Mouse (Mus musculus) MEL (cell line): ENCODE data around the gene Tlx1. TPM values are rescaled to one million over a fixed set of nuclear protein-coding genes. Genes with fewer than 3 reads are reported as not detected.

ENCODE experiments used
- DNase-seq: peaks from one replicate; pipeline ENCODE4 v3.0.0; 2011; ENCODE audit warnings: low read depth, low spot score
- H3K27ac ChIP-seq: 2 replicates; pipeline ENCODE4 v1.5.1; 2012; ENCODE audit warnings: low read depth, mild to moderate bottlenecking, control low read depth, low read length, moderate library complexity; ENCODE audit not compliant: control insufficient read depth
- H3K27me3 ChIP-seq, 2 experiments: fragments of 150-350 bp in 1 of 2; sonication (generic) in 1 of 2; 2 replicates each; pipeline ENCODE4 v1.6.1; 2012; ENCODE audit warnings: low read length in 2 of 2, mild to moderate bottlenecking in 2 of 2, improper control_type of control experiment in 1 of 2, moderate library complexity in 1 of 2; ENCODE audit not compliant: insufficient read depth in 2 of 2, control insufficient read depth in 1 of 2
- H3K36me3 ChIP-seq, 2 experiments: 2 replicates each; pipeline ENCODE4 v1.6.1; 2012 to 2014; ENCODE audit warnings: low read length in 2 of 2, improper control_type of control experiment in 1 of 2, inconsistent platforms in 1 of 2, mild to moderate bottlenecking in 1 of 2; ENCODE audit not compliant: insufficient read depth in 2 of 2, control insufficient read depth in 1 of 2
- H3K4me1 ChIP-seq, 2 experiments: fragments of 150-350 bp in 1 of 2; sonication (generic) in 1 of 2; 2 replicates each; pipeline ENCODE4 v1.6.1; 2012; ENCODE audit warnings: low read length in 2 of 2, improper control_type of control experiment in 1 of 2, mild to moderate bottlenecking in 1 of 2; ENCODE audit not compliant: insufficient read depth in 2 of 2, control insufficient read depth in 1 of 2
- H3K4me3 ChIP-seq, 2 experiments: fragments of 150-350 bp in 1 of 2; sonication (generic) in 1 of 2; 2 replicates each; pipeline ENCODE4 v1.5.1; 2012; ENCODE audit warnings: low read depth in 2 of 2, low read length in 2 of 2, mild to moderate bottlenecking in 2 of 2, moderate library complexity in 2 of 2, control low read depth in 1 of 2, improper control_type of control experiment in 1 of 2; ENCODE audit not compliant: control insufficient read depth in 1 of 2, insufficient read depth in 1 of 2
- H3K79me2 ChIP-seq: 2 replicates; pipeline ENCODE4 v1.6.1; 2012; ENCODE audit warnings: mild to moderate bottlenecking, low read length, moderate library complexity; ENCODE audit not compliant: control insufficient read depth, poor library complexity, insufficient read depth
- H3K9ac ChIP-seq: 2 replicates; pipeline ENCODE4 v1.6.1; 2012; ENCODE audit warnings: low read depth, mild to moderate bottlenecking, control low read depth, low read length, moderate library complexity; ENCODE audit not compliant: control insufficient read depth, poor library complexity, severe bottlenecking
- H3K9me3 ChIP-seq: fragments of 150-350 bp; sonication (generic); replicated peaks from 2 replicates; pipeline ENCODE4 v1.6.1; 2012; ENCODE audit warnings: mild to moderate bottlenecking, low read length, improper control_type of control experiment, moderate library complexity; ENCODE audit not compliant: insufficient read depth
- BHLHE40 ChIP-seq: IDR thresholded peaks from 2 replicates; pipeline ENCODE4 v1.6.1; 2012; ENCODE audit warnings: low read depth, mild to moderate bottlenecking, inconsistent platforms, low read length, improper control_type of control experiment, borderline replicate concordance
- CHD2 ChIP-seq: IDR thresholded peaks from 2 replicates; pipeline ENCODE4 v1.6.1; 2011; ENCODE audit warnings: low read length, improper control_type of control experiment
- E2F4 ChIP-seq: IDR thresholded peaks from 2 replicates; pipeline ENCODE4 v1.6.1; 2011; ENCODE audit warnings: low read depth, low read length, improper control_type of control experiment, borderline replicate concordance
- ETS1 ChIP-seq: IDR thresholded peaks from 2 replicates; pipeline ENCODE4 v1.6.1; 2012; ENCODE audit warnings: low read depth, mild to moderate bottlenecking, inconsistent platforms, low read length, improper control_type of control experiment, moderate library complexity
- GABPA ChIP-seq: IDR thresholded peaks from 2 replicates; pipeline ENCODE4 v1.6.1; 2012; ENCODE audit warnings: low read depth, mild to moderate bottlenecking, inconsistent platforms, low read length, improper control_type of control experiment, moderate library complexity
- GATA1 ChIP-seq: IDR thresholded peaks from 2 replicates; pipeline ENCODE4 v1.6.1; 2011; ENCODE audit warnings: low read depth, low read length, improper control_type of control experiment
- JUND ChIP-seq: IDR thresholded peaks from 2 replicates; pipeline ENCODE4 v1.6.1; 2011; ENCODE audit warnings: low read depth, mild to moderate bottlenecking, improper control_type of control experiment, low read length
- MXI1 ChIP-seq: IDR thresholded peaks from 2 replicates; pipeline ENCODE4 v1.6.1; 2011; ENCODE audit warnings: mild to moderate bottlenecking, low read depth, low read length, improper control_type of control experiment
- MYB ChIP-seq: IDR thresholded peaks from 2 replicates; pipeline ENCODE4 v1.6.1; 2011; ENCODE audit warnings: mild to moderate bottlenecking, low read depth, low read length, improper control_type of control experiment
- MYC ChIP-seq: IDR thresholded peaks from 2 replicates; pipeline ENCODE4 v1.6.1; 2011; ENCODE audit warnings: low read depth, mild to moderate bottlenecking, low read length, improper control_type of control experiment, moderate library complexity
- NRF1 ChIP-seq: IDR thresholded peaks from 2 replicates; pipeline ENCODE4 v1.6.1; 2014; ENCODE audit warnings: low read depth, mild to moderate bottlenecking, inconsistent platforms, low read length, improper control_type of control experiment, moderate library complexity; ENCODE audit not compliant: poor library complexity, insufficient read depth, severe bottlenecking
- POLR2AphosphoS2 ChIP-seq: IDR thresholded peaks from 2 replicates; pipeline ENCODE4 v1.6.1; 2011; ENCODE audit warnings: low read length, improper control_type of control experiment
- RAD21 ChIP-seq: IDR thresholded peaks from 2 replicates; pipeline ENCODE4 v1.6.1; 2011; ENCODE audit warnings: mild to moderate bottlenecking, low read depth, low read length, improper control_type of control experiment
- RCOR1 ChIP-seq: IDR thresholded peaks from 2 replicates; pipeline ENCODE4 v1.6.1; 2012; ENCODE audit warnings: low read depth, mild to moderate bottlenecking, inconsistent platforms, low read length, improper control_type of control experiment
- SMC3 ChIP-seq: IDR thresholded peaks from 2 replicates; pipeline ENCODE4 v1.6.1; 2011; ENCODE audit warnings: low read depth, low read length, improper control_type of control experiment
- TBP ChIP-seq: IDR thresholded peaks from 2 replicates; pipeline ENCODE4 v1.8.0; 2011; ENCODE audit warnings: low read depth, low read length, improper control_type of control experiment
- ZMIZ1 ChIP-seq: IDR thresholded peaks from 2 replicates; pipeline ENCODE4 v1.6.1; 2012; ENCODE audit warnings: low read depth, mild to moderate bottlenecking, inconsistent platforms, low read length, improper control_type of control experiment, moderate library complexity
- polyA plus RNA-seq, 2 experiments: library from polyadenylated mRNA; stranded (reverse) in 1 of 2; unstranded in 1 of 2; fragments of >175 nt in 1 of 2; fragments of >200 nt in 1 of 2; gene quantifications; 2 replicates each; pipeline versions ENCODE4 v1.2.1 to v1.2.4; 2012; ENCODE audit warnings: low replicate concordance in 2 of 2, low read depth in 1 of 2; ENCODE audit not compliant: insufficient read length in 2 of 2, insufficient read depth in 1 of 2, missing spikeins in 1 of 2
- total RNA-seq: library from RNA; depleted of rRNA; stranded (reverse); fragments of 300-350 nt; gene quantifications from 2 replicates; pipeline ENCODE4 v1.2.3, GENCODE M21; 2012

Tlx1 gene
- total and polyA plus RNA-seq, 3 experiments: not detected

DNA sequence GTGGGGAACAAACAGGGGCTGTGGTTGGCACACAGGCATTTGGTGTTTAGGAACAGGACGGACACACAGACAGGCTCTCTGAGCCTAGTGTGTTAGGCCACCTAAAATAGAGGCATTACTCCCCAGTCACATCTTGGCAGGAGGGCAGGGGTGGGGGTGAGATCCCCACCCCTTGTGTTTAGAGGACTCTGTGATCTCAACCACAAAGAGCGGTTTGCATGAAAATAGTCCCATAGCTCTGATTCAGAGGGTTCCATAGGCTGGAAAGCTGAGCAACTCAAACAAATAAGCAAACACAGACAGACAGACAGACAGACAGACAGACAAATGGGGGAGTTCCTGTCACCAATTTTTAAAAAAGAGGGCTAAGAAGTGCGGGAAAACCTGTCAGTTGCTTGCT lies 7.9 kb upstream of the Tlx1 start:
- TF ChIP-seq ETS1 (no peak), GABPA (no peak), MYC (no peak)
- Histone ChIP-seq H3K27ac (no peak overlapping the region), H3K36me3 (no peaks in the 10 kb centered on the region), H3K27me3 (peaks cover 13 to 15% of the 10 kb centered on the region in 2 experiments), H3K4me3 (no peak overlapping the region), H3K9ac (no peak overlapping the region), H3K9me3 (no peaks in the 10 kb centered on the region), H3K4me1 (no peaks in the 10 kb centered on the region), H3K79me2 (no peaks in the 10 kb centered on the region)
- DNase-seq: no peak

DNA sequence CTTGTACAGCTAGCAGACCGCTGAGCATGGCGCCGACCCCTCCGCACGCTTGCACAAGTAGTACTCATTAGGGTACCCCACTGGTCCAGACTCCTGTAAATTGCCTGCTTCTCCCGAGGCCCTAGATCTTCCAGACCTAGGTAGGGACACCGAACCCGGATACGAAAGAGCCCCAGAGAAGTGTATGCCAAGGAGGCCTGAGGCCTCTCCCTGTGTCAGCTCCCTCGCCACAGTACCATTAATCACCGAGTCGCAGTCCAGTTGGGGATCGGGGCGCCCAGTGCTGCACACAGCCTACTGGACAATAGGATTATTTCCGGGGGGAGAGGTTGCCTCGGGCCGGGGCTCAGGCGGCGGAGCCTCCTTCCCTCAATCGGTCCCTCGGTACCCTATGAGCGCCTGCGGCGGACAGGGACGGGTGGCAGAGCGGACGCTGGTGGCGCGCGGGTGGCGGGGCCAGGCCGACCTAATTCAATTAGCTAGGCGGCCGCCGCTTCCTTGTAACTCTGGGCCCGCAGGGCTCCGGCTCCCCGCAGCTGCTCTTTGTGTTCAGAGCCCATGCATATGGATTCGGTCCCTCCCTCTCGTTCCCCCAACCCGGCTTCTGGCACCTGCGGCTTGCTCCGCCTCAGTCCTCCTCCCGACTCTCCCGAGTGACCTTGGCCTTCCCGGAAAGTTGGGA lies 7.1 kb upstream of the Tlx1 start:
- no peaks in the 10 kb centered on the region for H3K4me1 ChIP-seq
- no peaks in the 10 kb centered on the region for H3K36me3 ChIP-seq
- DNase-seq: no peak
- TF ChIP-seq CHD2: no peak
- TF ChIP-seq MYB: no peak
- TF ChIP-seq TBP: no peak
- no peak for TF ChIP-seq NRF1
- no peak for TF ChIP-seq BHLHE40
- TF ChIP-seq GATA1: no peak
- no peak for TF ChIP-seq RAD21
- no peak for TF ChIP-seq ZMIZ1
- TF ChIP-seq SMC3: no peak
- TF ChIP-seq E2F4: no peak
- TF ChIP-seq POLR2AphosphoS2: no peak
- TF ChIP-seq, all 39 proteins: peak for 0
- Histone ChIP-seq H3K27ac (no peak overlapping the region), H3K9me3 (no peaks in the 10 kb centered on the region), H3K9ac (no peak overlapping the region), H3K79me2 (no peaks in the 10 kb centered on the region), H3K27me3 (peaks cover 13 to 15% of the 10 kb centered on the region in 2 experiments), H3K4me3 (no peak overlapping the region)

DNA sequence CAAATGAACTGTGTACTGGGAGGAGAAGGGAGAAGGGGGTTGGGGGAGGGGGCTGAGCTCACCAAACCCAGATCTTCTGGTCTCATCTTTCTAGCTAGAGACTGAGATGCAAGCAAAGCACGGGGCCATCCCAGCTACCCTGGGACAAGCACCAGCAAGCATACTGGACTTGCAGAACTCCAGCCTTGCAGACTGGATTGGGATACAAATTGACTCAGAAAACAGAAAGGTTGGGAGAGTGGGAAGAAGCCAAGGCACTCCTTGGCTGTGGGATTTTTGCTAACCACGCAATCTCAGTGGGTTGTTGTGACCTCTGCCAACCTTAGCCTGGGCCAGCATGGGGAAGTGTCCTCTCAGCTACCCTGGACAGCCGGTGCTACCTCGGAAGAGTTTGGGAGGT lies 3.4 kb upstream of the Tlx1 start:
- H3K36me3 ChIP-seq: no peaks in the 10 kb centered on the region
- H3K9ac ChIP-seq: no peak overlapping the region
- TF ChIP-seq JUND: no peak
- TF ChIP-seq MXI1: no peak
- TF ChIP-seq RCOR1: no peak
- no peak for TF ChIP-seq BHLHE40
- no peak for TF ChIP-seq E2F4
- no peaks in the 10 kb centered on the region for H3K79me2 ChIP-seq
- peaks cover 7 to 10% of the 10 kb centered on the region in 2 experiments for H3K27me3 ChIP-seq
- H3K9me3 ChIP-seq: no peaks in the 10 kb centered on the region
- H3K4me1 ChIP-seq: no peaks in the 10 kb centered on the region
- no peak overlapping the region for H3K27ac ChIP-seq
- no peak overlapping the region for H3K4me3 ChIP-seq
- no peak for DNase-seq
